ENCODE assay signal across 8 mouse cellular contexts in genomic region chr1:138136373-138136779, GRCm38 (mm10). TPM values are rescaled to one million over a fixed set of nuclear protein-coding genes. Genes with fewer than 3 reads are reported as not detected.
DNase-seq lines count a peak whose midpoint lies in the region; ATAC-seq and TF ChIP-seq lines count a peak whose summit lies in the region.

No protein-coding gene starts in this region.

- no peak for TF ChIP-seq CTCF in spleen, adult 2 months (IDR thresholded peaks at IDR 0.05; ENCODE audit: extremely low read depth, insufficient read depth, insufficient read length, insufficient replicate concordance)

- no peaks in the 10 kb centered on the region for H3K9me3 ChIP-seq in embryonic facial prominence, embryonic 14.5 days (ENCODE audit: control insufficient read depth, low read length)
- no peaks in the 10 kb centered on the region for H3K9me3 ChIP-seq in heart, embryonic 14.5 days (ENCODE audit: control insufficient read depth, low read length)
- H3K9me3 ChIP-seq in midbrain, embryonic 15.5 days, result no peaks in the 10 kb centered on the region

- no peaks in the 10 kb centered on the region for H3K4me1 ChIP-seq in embryonic facial prominence, embryonic 14.5 days (ENCODE audit: control insufficient read depth, insufficient read depth, low read length)
- no peaks in the 10 kb centered on the region for H3K4me1 ChIP-seq in heart, embryonic 14.5 days (ENCODE audit: control insufficient read depth in 2 of 2, insufficient read depth in 2 of 2, low read length in 2 of 2)
- peaks cover 9% of the 10 kb centered on the region for H3K4me1 ChIP-seq in midbrain, embryonic 15.5 days
- H3K4me1 ChIP-seq in spleen, adult 2 months (ENCODE audit: control insufficient read depth, insufficient read depth, insufficient read length), result peaks cover 45% of the 10 kb centered on the region

- DNase-seq in gastrocnemius, adult 18-20 months (ENCODE audit: low spot score), result peak; percentile 12
- no peak for DNase-seq in gastrocnemius, postnatal 10 days
- DNase-seq in embryonic facial prominence, embryonic 14.5 days (ENCODE audit: low spot score), result peak; percentile 92
- DNase-seq in kidney, postnatal 10 days, result peak; percentile 15
- peak; percentile 49 for DNase-seq in liver
- peak; percentile 84 to 96 for DNase-seq in spleen, adult 2 months (ENCODE audit: low read depth in 1 of 2, low spot score in 2 of 2)

- peak; percentile 32 for TF ChIP-seq POLR2A in spleen, adult 2 months (IDR thresholded peaks at IDR 0.05; ENCODE audit: low read depth, low read length)

- peak overlapping the region; percentile 65; the same call in 1 of the 2 replicates for H3K27ac ChIP-seq in embryonic facial prominence, embryonic 14.5 days (replicated peaks; ENCODE audit: low read depth, low read length)
- H3K27ac ChIP-seq in heart, embryonic 14.5 days (replicated peaks in 1 of 2; ENCODE audit: control insufficient read depth in 1 of 2, insufficient read depth in 1 of 2, low read depth in 2 of 2, low read length in 2 of 2), result no peak overlapping the region
- H3K27ac ChIP-seq in midbrain, embryonic 15.5 days, result peak overlapping the region; percentile 73
- peak overlapping the region; percentile 81 for H3K27ac ChIP-seq in spleen, adult 2 months (ENCODE audit: insufficient read depth, low read length)

- peak overlapping the region; percentile 55 for H3K4me2 ChIP-seq in embryonic facial prominence, embryonic 14.5 days (ENCODE audit: low read depth, low read length)
- peak overlapping the region; percentile 52 for H3K4me2 ChIP-seq in heart, embryonic 14.5 days (ENCODE audit: low read length)
- H3K4me2 ChIP-seq in midbrain, embryonic 15.5 days, result peak overlapping the region; percentile 52

- peak overlapping the region; percentile 26 for H3K4me3 ChIP-seq in embryonic facial prominence, embryonic 14.5 days (ENCODE audit: low read depth, low read length)
- peak overlapping the region in 1 of 2 experiments; percentile 6; a peak in 1 of 4 replicates for H3K4me3 ChIP-seq in heart, embryonic 14.5 days (ENCODE audit: control insufficient read depth in 1 of 2, insufficient read depth in 1 of 2, low read depth in 1 of 2, low read length in 2 of 2)
- H3K4me3 ChIP-seq in midbrain, embryonic 15.5 days, result peak overlapping the region; percentile 33
- peak overlapping the region; percentile 34 for H3K4me3 ChIP-seq in spleen, adult 2 months (ENCODE audit: extremely low read depth, insufficient read depth, insufficient read length)

- peak overlapping the region; percentile 25 for H3K9ac ChIP-seq in embryonic facial prominence, embryonic 14.5 days (ENCODE audit: low read depth, low read length)
- H3K9ac ChIP-seq in heart, embryonic 14.5 days (ENCODE audit: low read length), result 0 out of 2 replicates have a peak overlapping the region, but pooled peaks have one; percentile 30
- peak overlapping the region; percentile 22; the same call in 1 of the 2 replicates for H3K9ac ChIP-seq in midbrain, embryonic 15.5 days

- H3K27me3 ChIP-seq in embryonic facial prominence, embryonic 14.5 days (replicated peaks; ENCODE audit: control insufficient read depth, insufficient read depth, low read length), result no peaks in the 10 kb centered on the region
- no peaks in the 10 kb centered on the region for H3K27me3 ChIP-seq in heart, embryonic 14.5 days (ENCODE audit: control insufficient read depth, insufficient read depth, low read length)
- no peaks in the 10 kb centered on the region for H3K27me3 ChIP-seq in midbrain, embryonic 15.5 days (replicated peaks)
- no peaks in the 10 kb centered on the region for H3K27me3 ChIP-seq in spleen, adult 2 months (ENCODE audit: control insufficient read depth, insufficient read depth, low read length)

- WGBS in embryonic facial prominence, embryonic 14.5 days, result 25% methylated on average over 17 of the region's 17 CpGs
- 54% methylated on average over 17 of the region's 17 CpGs for WGBS in heart, embryonic 14.5 days
- 8% methylated on average over 17 of the region's 17 CpGs for WGBS in midbrain, embryonic 15.5 days
- 4% methylated on average over 17 of the region's 17 CpGs for WGBS in spleen, adult 2 months

- H3K36me3 ChIP-seq in embryonic facial prominence, embryonic 14.5 days (ENCODE audit: control insufficient read depth, insufficient read depth, low read length), result no peaks in the 10 kb centered on the region
- no peaks in the 10 kb centered on the region for H3K36me3 ChIP-seq in heart, embryonic 14.5 days (ENCODE audit: control insufficient read depth, insufficient read depth, low read length)
- no peaks in the 10 kb centered on the region for H3K36me3 ChIP-seq in midbrain, embryonic 15.5 days (replicated peaks)
- H3K36me3 ChIP-seq in spleen, adult 2 months (ENCODE audit: control insufficient read depth, insufficient read depth, low read length), result peaks cover 6% of the 10 kb centered on the region

- ATAC-seq in embryonic facial prominence, embryonic 14.5 days (ENCODE audit: low read depth), result peak; percentile 84
- no peak for ATAC-seq in heart, embryonic 14.5 days (ENCODE audit: insufficient number of reproducible peaks, insufficient read depth, low FRiP score, low read depth)
- ATAC-seq in midbrain, embryonic 15.5 days (replicated peaks), result peak; percentile 92

RNA-seq across cellular contexts. Expression of gene Ptprc, which starts 39.1 kb away (rescaled TPM):
- 1 to 10 TPM in 1 of 2 experiments, under 1 TPM in 1; 0.62 to 1.4 TPM for total RNA-seq in gastrocnemius, adult 18-20 months (2021)
- 1 to 10 TPM; 1.8 to 5.0 TPM for total RNA-seq in gastrocnemius, postnatal 10 days (2021)
- 3.5 and 4.0 TPM in 2 replicates for polyA plus RNA-seq in embryonic facial prominence, embryonic 14.5 days (2014; fragmentation: Nextera tagmentation; extraction: Ambion mirVana)
- 1.9 and 2.5 TPM in 2 replicates for polyA plus RNA-seq in heart, embryonic 14.5 days (2014; fragmentation: Nextera tagmentation; extraction: Ambion mirVana)
- polyA plus RNA-seq in midbrain, embryonic 15.5 days (2015; fragmentation: Nextera tagmentation; extraction: Ambion mirVana), result 1.1 and 1.2 TPM in 2 replicates
- polyA plus RNA-seq in spleen, adult 2 months (2012; rRNA removed), result 239 and 294 TPM in 2 replicates

Comparison
In these comparisons a context has a peak if more than half of its experiments do, and no peak if none do; other contexts are left out.
1. H3K27ac ChIP-seq: peak in embryonic facial prominence, embryonic 14.5 days (single experiment), midbrain, embryonic 15.5 days (single experiment) and spleen, adult 2 months (single experiment); none in heart, embryonic 14.5 days (0 of 2).
2. RNA of gene Ptprc, which starts 39.1 kb away (polyA plus RNA-seq): 239 to 294 TPM in spleen, adult 2 months; 3.5 to 4.0 TPM in embryonic facial prominence, embryonic 14.5 days, 1.9 to 2.5 TPM in heart, embryonic 14.5 days and 1.1 to 1.2 TPM in midbrain, embryonic 15.5 days; every median in the first group is over 10 times any median in the second.
3. Peak in every context shown above with its lines, with median percentiles within 50 percentile points of each other: H3K4me2 ChIP-seq and H3K9ac ChIP-seq.